15 mouse cellular contexts compared by ENCODE assay signal in genomic region chr16:18413032-18413816, GRCm38 (mm10). TPM values are rescaled to one million over a fixed set of nuclear protein-coding genes. Genes with fewer than 3 reads are reported as not detected.
A peak's percentile ranks its signal among the peaks of the same experiment; 100 is the strongest.
DNase-seq lines count a peak whose midpoint lies in the region; ATAC-seq and TF ChIP-seq lines count a peak whose summit lies in the region.
"Had no signal": no experiment of that assay in that cellular context is flagged by ENCODE, and none has a peak within 500 bp of the region (broad histone marks: within the 10 kb centered on the region; RNA-seq: fewer than 3 reads in every experiment).

No protein-coding gene starts in this region.

- H3K9me3 ChIP-seq in kidney, postnatal 0 days (replicated peaks; ENCODE audit: low read length) = no peaks in the 10 kb centered on the region
- H3K9me3 ChIP-seq in liver, embryonic 13.5 days (replicated peaks) = no peaks in the 10 kb centered on the region
- H3K9me3 ChIP-seq in forebrain, embryonic 15.5 days = no peaks in the 10 kb centered on the region
- H3K9me3 ChIP-seq: forebrain, embryonic 13.5 days; limb, embryonic 12.5 days; stomach, embryonic 15.5 days had no signal

- no peak overlapping the region for H3K4me3 ChIP-seq in kidney, postnatal 0 days (replicated peaks; ENCODE audit: low read depth, low read length)
- no peak overlapping the region for H3K4me3 ChIP-seq in liver, embryonic 13.5 days (replicated peaks)
- no peak overlapping the region for H3K4me3 ChIP-seq in forebrain, embryonic 15.5 days
- H3K4me3 ChIP-seq: forebrain, embryonic 13.5 days; limb, embryonic 12.5 days; stomach, embryonic 15.5 days had no signal

- H3K4me2 ChIP-seq in kidney, postnatal 0 days (ENCODE audit: low read length) = no peak overlapping the region
- no peak overlapping the region for H3K4me2 ChIP-seq in liver, embryonic 13.5 days
- H3K4me2 ChIP-seq in forebrain, embryonic 15.5 days (replicated peaks) = no peak overlapping the region
- H3K4me2 ChIP-seq: forebrain, embryonic 13.5 days; limb, embryonic 12.5 days; stomach, embryonic 15.5 days had no signal

- TF ChIP-seq CTCF in kidney, postnatal 0 days (IDR thresholded peaks at IDR 0.05; ENCODE audit: low read depth) = no peak

- no peak for ATAC-seq in kidney, postnatal 0 days (replicated peaks; ENCODE audit: low FRiP score, low read depth)
- ATAC-seq in liver, embryonic 13.5 days (ENCODE audit: low read depth) = no peak
- no peak for ATAC-seq in forebrain, embryonic 15.5 days (replicated peaks)
- ATAC-seq: CD4-positive, CD25-positive, alpha-beta regulatory T cell, adult 4 months; forebrain, embryonic 13.5 days had no signal

- 0 out of 2 replicates have a peak, but pooled peaks cover 12% of the 10 kb centered on the region for H3K36me3 ChIP-seq in kidney, postnatal 0 days (ENCODE audit: insufficient read depth, low read length)
- H3K36me3 ChIP-seq in liver, embryonic 13.5 days = peaks cover 92% of the 10 kb centered on the region
- no peaks in the 10 kb centered on the region; the same call in 1 of the 2 replicates for H3K36me3 ChIP-seq in splenic B cell, adult 2 months (ENCODE audit: control insufficient read depth, insufficient read depth, low read length, poor library complexity, severe bottlenecking)
- 0 out of 2 replicates have a peak, but pooled peaks cover 5% of the 10 kb centered on the region for H3K36me3 ChIP-seq in forebrain, embryonic 15.5 days
- H3K36me3 ChIP-seq: stomach, embryonic 15.5 days had no signal

- no peak for DNase-seq in kidney, postnatal 0 days (ENCODE audit: low spot score)
- DNase-seq in kidney, postnatal 36 days = no peak
- DNase-seq in thymus, postnatal 4 days = peak; percentile 7
- no peak for DNase-seq in thymus, postnatal 10 days (ENCODE audit: low spot score in 2 of 2)
- no peak for DNase-seq in liver, embryonic 13.5 days
- DNase-seq in splenic B cell, adult 2 months (ENCODE audit: low read depth, low spot score) = peak; percentile 51
- no peak for DNase-seq in cerebellum, postnatal 10 days
- DNase-seq: cerebellum, adult 8-10 months; gastrocnemius, postnatal 14 days; retina, postnatal 1 day had no signal

- no peak overlapping the region for H3K9ac ChIP-seq in kidney, postnatal 0 days (ENCODE audit: low read depth, low read length)
- no peak overlapping the region for H3K9ac ChIP-seq in liver, embryonic 13.5 days
- no peak overlapping the region for H3K9ac ChIP-seq in forebrain, embryonic 15.5 days (replicated peaks)
- H3K9ac ChIP-seq: forebrain, embryonic 13.5 days; limb, embryonic 12.5 days; stomach, embryonic 15.5 days had no signal

- peaks cover 29% of the 10 kb centered on the region for H3K4me1 ChIP-seq in kidney, postnatal 0 days (replicated peaks; ENCODE audit: insufficient read depth, low read length)
- H3K4me1 ChIP-seq in liver, embryonic 13.5 days (replicated peaks) = peaks cover 51% of the 10 kb centered on the region
- H3K4me1 ChIP-seq in forebrain, embryonic 15.5 days = peaks cover 10% of the 10 kb centered on the region; the same call in 1 of the 2 replicates
- H3K4me1 ChIP-seq: limb, embryonic 12.5 days had no signal

- H3K27me3 ChIP-seq in kidney, postnatal 0 days (ENCODE audit: insufficient read depth, low read length) = no peaks in the 10 kb centered on the region
- no peaks in the 10 kb centered on the region for H3K27me3 ChIP-seq in liver, embryonic 13.5 days
- no peaks in the 10 kb centered on the region for H3K27me3 ChIP-seq in splenic B cell, adult 2 months (ENCODE audit: control insufficient read depth, insufficient read depth, low read length, poor library complexity, severe bottlenecking)
- H3K27me3 ChIP-seq in forebrain, embryonic 15.5 days = no peaks in the 10 kb centered on the region
- H3K27me3 ChIP-seq: forebrain, embryonic 13.5 days; limb, embryonic 12.5 days; stomach, embryonic 15.5 days had no signal

- WGBS in kidney, postnatal 0 days = 83% methylated on average over 7 of the region's 7 CpGs
- 74% methylated on average over 7 of the region's 7 CpGs for WGBS in liver, embryonic 13.5 days (ENCODE audit: insufficient replicate concordance)
- WGBS in forebrain, embryonic 15.5 days = 89% methylated on average over 7 of the region's 7 CpGs

- peak overlapping the region; percentile 79; the same call in 1 of the 2 replicates for H3K27ac ChIP-seq in kidney, postnatal 0 days
- H3K27ac ChIP-seq in liver, embryonic 13.5 days = peak overlapping the region; percentile 49
- H3K27ac ChIP-seq in forebrain, embryonic 15.5 days (replicated peaks) = no peak overlapping the region
- H3K27ac ChIP-seq: forebrain, embryonic 13.5 days; limb, embryonic 12.5 days; stomach, embryonic 15.5 days had no signal

RNA-seq across cellular contexts. Expression of gene Txnrd2, which starts 13.0 kb away (rescaled TPM):
- polyA plus RNA-seq in kidney, postnatal 0 days (2015; fragmentation: Nextera tagmentation; extraction: Ambion mirVana) = 29.8 and 30.6 TPM in 2 replicates
- 105 and 112 TPM in 2 replicates for polyA plus RNA-seq in liver, embryonic 13.5 days (2015; fragmentation: Nextera tagmentation; extraction: Ambion mirVana)
- 24.2 and 26.3 TPM in 2 replicates for polyA plus RNA-seq in forebrain, embryonic 15.5 days (2015; fragmentation: Nextera tagmentation; extraction: Ambion mirVana)

RNA-seq across cellular contexts. Expression of gene Comt, which starts 13.4 kb away (rescaled TPM):
- polyA plus RNA-seq in kidney, postnatal 0 days (2015; fragmentation: Nextera tagmentation; extraction: Ambion mirVana) = 107 and 123 TPM in 2 replicates
- 109 and 110 TPM in 2 replicates for polyA plus RNA-seq in liver, embryonic 13.5 days (2015; fragmentation: Nextera tagmentation; extraction: Ambion mirVana)
- 83.0 and 84.4 TPM in 2 replicates for polyA plus RNA-seq in forebrain, embryonic 15.5 days (2015; fragmentation: Nextera tagmentation; extraction: Ambion mirVana)

Comparison
In these comparisons a context has a peak if more than half of its experiments do, and no peak if none do; other contexts are left out.
1. DNase-seq: peak in thymus, postnatal 4 days (single experiment) and splenic B cell, adult 2 months (single experiment); none in kidney, postnatal 0 days (single experiment), kidney, postnatal 36 days (0 of 2), thymus, postnatal 10 days (0 of 2), liver, embryonic 13.5 days (single experiment) and cerebellum, postnatal 10 days (0 of 2).